Mouse (Mus musculus) T-helper 1 cell (primary cell): Measurements from ENCODE around the gene Fmod.

Source experiments
- in situ Hi-C: fragments of 300-600 bp; cut with MboI, MseI; formaldehyde crosslinking; loops from one replicate; pipeline ENCODE4 v1.15.1; 2025; ENCODE audit warnings: high pct_unique_total_duplicates

The Fmod gene

GRCm38 (mm10) chr1:134092852-134093770 lies 56.1 kb downstream of the Fmod start:
- in situ Hi-C loops = loop anchor here (25.0 kb wide), 1 partner anchor 1956 kb away; the partner anchor contains the start of gene Cdk18

- in situ Hi-C loops = loop anchor here (25.0 kb wide), 1 partner anchor 1957 kb away; the partner anchor contains the start of gene Cdk18
Observed at GRCm38 (mm10) chr1:134093771-134094526, 56.9 kb downstream of the Fmod start.

- in situ Hi-C loops = loop anchor here (25.0 kb wide), 1 partner anchor 1958 kb away; the partner anchor contains the start of gene Cdk18
Observed at GRCm38 (mm10) chr1:134095033-134095612, 58.1 kb downstream of the Fmod start.

GRCm38 (mm10) chr1:134095721-134096120 lies 58.7 kb downstream of the Fmod start:
- in situ Hi-C loops = loop anchor here (25.0 kb wide), 1 partner anchor 1958 kb away; the partner anchor contains the start of gene Cdk18

- in situ Hi-C loops = loop anchor here (25.0 kb wide), 1 partner anchor 1959 kb away; the partner anchor contains the start of gene Cdk18
Observed at GRCm38 (mm10) chr1:134096264-134096934, 59.3 kb downstream of the Fmod start.

GRCm38 (mm10) chr1:134097080-134097855 lies 60.2 kb downstream of the Fmod start:
- in situ Hi-C loops = loop anchor here (25.0 kb wide), 1 partner anchor 1960 kb away; the partner anchor contains the start of gene Cdk18
